Mouse (Mus musculus): ENCODE measurements around the gene Arhgef12.

GRCm38 (mm10) chr9:43050391-43050790, 56.6 kb downstream of the Arhgef12 start:
- no peak for TF ChIP-seq POLR2A (IDR thresholded peaks at IDR 0.05; ENCODE audit: control insufficient read depth, low read depth, low read length)
- TF ChIP-seq CTCF (IDR thresholded peaks at IDR 0.05; ENCODE audit: control insufficient read depth, insufficient read depth, insufficient replicate concordance, low read depth, low read length): no peak
